In the genomic region with DNA sequence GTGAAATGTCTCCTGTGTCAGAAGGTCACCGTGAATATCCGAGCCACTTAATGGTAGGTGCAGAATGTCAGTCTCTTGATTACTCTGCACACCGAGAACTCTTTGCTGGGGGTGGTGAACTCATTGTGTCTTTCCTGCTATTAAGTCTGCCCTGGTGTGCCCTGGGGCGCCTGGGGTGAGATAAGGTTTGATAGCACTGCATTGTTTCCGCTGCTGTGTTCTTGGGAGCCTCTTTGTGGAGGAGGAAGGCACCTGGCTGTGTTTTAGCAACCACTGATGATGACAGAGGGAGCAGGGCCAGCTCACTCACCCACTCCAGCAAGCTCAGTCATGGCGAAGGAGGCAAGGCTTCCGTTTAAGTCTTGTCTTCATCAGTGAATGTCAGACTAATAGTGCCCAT, we compare ENCODE assay signal across 22 mouse cellular contexts. TPM values are rescaled to one million over a fixed set of nuclear protein-coding genes. Genes with fewer than 3 reads are reported as not detected.
A peak's percentile ranks its signal among the peaks of the same experiment; 100 is the strongest.
DNase-seq lines count a peak whose midpoint lies in the region; ATAC-seq lines count a peak whose summit lies in the region.
"Had no signal": no experiment of that assay in that cellular context is flagged by ENCODE, and none has a peak within 500 bp of the region (broad histone marks: within the 10 kb centered on the region; RNA-seq: fewer than 3 reads in every experiment).

No protein-coding gene starts in this region.

- H3K4me3 ChIP-seq in heart, embryonic 13.5 days = no peak overlapping the region
- H3K4me3 ChIP-seq in liver, embryonic 16.5 days (ENCODE audit: low read depth, low read length) = no peak overlapping the region
- H3K4me3 ChIP-seq: kidney, embryonic 15.5 days; midbrain, embryonic 10.5 days; neural tube, embryonic 12.5 days had no signal

- H3K27me3 ChIP-seq in heart, embryonic 13.5 days (replicated peaks) = no peaks in the 10 kb centered on the region
- H3K27me3 ChIP-seq in liver, embryonic 16.5 days (ENCODE audit: control insufficient read depth, insufficient read depth, low read depth, low read length) = no peaks in the 10 kb centered on the region
- H3K27me3 ChIP-seq: kidney, embryonic 15.5 days; neural tube, embryonic 12.5 days had no signal

- DNase-seq in heart, postnatal 14 days = no peak
- DNase-seq in MEL-GATA-1-ER (ENCODE audit: extremely low read depth, low read depth) = peak; percentile 57
- DNase-seq in brain, adult 2 months (ENCODE audit: low read depth, low spot score) = peak; percentile 49
- no peak for DNase-seq in embryo, embryonic 9.5 days (ENCODE audit: extremely low spot score)
- no peak for DNase-seq in left cerebral cortex, adult 9 months (ENCODE audit: low spot score in 2 of 2)
- DNase-seq: adrenal gland, adult 8-10 months; cerebellum, adult 2 months; gastrocnemius, postnatal 36 days; lung, postnatal 10 days; spleen, adult 18-20 months; thymus, postnatal 25 days had no signal

- peak overlapping the region; percentile 2; the same call in 1 of the 2 replicates for H3K4me2 ChIP-seq in heart, embryonic 13.5 days
- H3K4me2 ChIP-seq in liver, embryonic 16.5 days (ENCODE audit: low read depth, low read length) = no peak overlapping the region
- H3K4me2 ChIP-seq: kidney, embryonic 15.5 days; neural tube, embryonic 12.5 days had no signal

- intact Hi-C loops in heart, postnatal 14 days (cut with DNase I) = no loop called here

- H3K36me3 ChIP-seq in heart, embryonic 13.5 days = peaks cover 93% of the 10 kb centered on the region
- peaks cover 11% of the 10 kb centered on the region for H3K36me3 ChIP-seq in liver, embryonic 16.5 days (ENCODE audit: control insufficient read depth, insufficient read depth)

- H3K4me1 ChIP-seq in heart, embryonic 13.5 days = peaks cover 16% of the 10 kb centered on the region
- no peaks in the 10 kb centered on the region for H3K4me1 ChIP-seq in liver, embryonic 16.5 days (ENCODE audit: control insufficient read depth, low read depth, low read length)
- H3K4me1 ChIP-seq: kidney, embryonic 15.5 days; midbrain, embryonic 10.5 days; neural tube, embryonic 12.5 days had no signal

- ATAC-seq in heart, embryonic 13.5 days (ENCODE audit: extremely low read depth, insufficient number of reproducible peaks, low FRiP score, low TSS enrichment) = no peak
- ATAC-seq in liver, embryonic 16.5 days (ENCODE audit: low read depth) = peak; percentile 19; the same call in 1 of the 2 replicates
- ATAC-seq: inflammation-experienced regulatory T-cells, adult 6 months had no signal

- H3K9me3 ChIP-seq in heart, embryonic 13.5 days = no peaks in the 10 kb centered on the region
- H3K9me3 ChIP-seq in liver, embryonic 16.5 days (replicated peaks; ENCODE audit: control insufficient read depth, low read length) = no peaks in the 10 kb centered on the region
- H3K9me3 ChIP-seq: kidney, embryonic 15.5 days; midbrain, embryonic 10.5 days; neural tube, embryonic 12.5 days had no signal

- H3K9ac ChIP-seq in heart, embryonic 13.5 days = no peak overlapping the region
- no peak overlapping the region for H3K9ac ChIP-seq in liver, embryonic 16.5 days (ENCODE audit: low read depth, low read length)
- H3K9ac ChIP-seq: kidney, embryonic 15.5 days; neural tube, embryonic 12.5 days had no signal

- H3K27ac ChIP-seq in heart, embryonic 13.5 days (replicated peaks) = peak overlapping the region; percentile 16; the same call in 1 of the 2 replicates
- no peak overlapping the region for H3K27ac ChIP-seq in liver, embryonic 16.5 days (ENCODE audit: low read length)
- H3K27ac ChIP-seq: kidney, embryonic 15.5 days; midbrain, embryonic 10.5 days; neural tube, embryonic 12.5 days had no signal

- WGBS in heart, embryonic 13.5 days = 30% methylated on average over 7 of the region's 7 CpGs
- 37% methylated on average over 7 of the region's 7 CpGs for WGBS in liver, embryonic 16.5 days (ENCODE audit: insufficient replicate concordance)

RNA-seq across cellular contexts. Expression of a gene that starts 13.1 kb away (rescaled TPM):
- polyA plus RNA-seq in heart, embryonic 13.5 days (2015; fragmentation: Nextera tagmentation; extraction: Ambion mirVana) = 5.7 and 7.0 TPM in 2 replicates
- 10 to 100 TPM; 19.2 to 19.7 TPM for total RNA-seq in heart, postnatal 14 days (2021)
- 0.54 and 0.81 TPM in 2 replicates for polyA plus RNA-seq in liver, embryonic 16.5 days (2015; fragmentation: Nextera tagmentation; extraction: Ambion mirVana)

RNA-seq across cellular contexts. Expression of a gene that starts 15.2 kb away (rescaled TPM):
- polyA plus RNA-seq in heart, embryonic 13.5 days (2015; fragmentation: Nextera tagmentation; extraction: Ambion mirVana) = 62.4 and 64.8 TPM in 2 replicates
- 10 to 100 TPM; 23.6 to 23.7 TPM for total RNA-seq in heart, postnatal 14 days (2021)
- 4.0 and 4.4 TPM in 2 replicates for polyA plus RNA-seq in liver, embryonic 16.5 days (2015; fragmentation: Nextera tagmentation; extraction: Ambion mirVana)

RNA-seq across cellular contexts. Expression of a gene that starts 39.9 kb away (rescaled TPM):
- 0.11 TPM in 1 of 2 replicates, not detected in the other for polyA plus RNA-seq in heart, embryonic 13.5 days (2015; fragmentation: Nextera tagmentation; extraction: Ambion mirVana)
- under 1 TPM in 1 of 2 experiments, not detected in 1; 0.27 TPM for total RNA-seq in heart, postnatal 14 days (2021)
- polyA plus RNA-seq in liver, embryonic 16.5 days (2015; fragmentation: Nextera tagmentation; extraction: Ambion mirVana) = 0.07 TPM in 1 of 2 replicates, not detected in the other
- total RNA-seq: adrenal gland, adult 8-10 months; ES-E14; gastrocnemius, postnatal 36 days; layer of hippocampus, postnatal 25 days; liver, adult 2 months; monocyte, adult 5-6 weeks had no signal
- polyA plus RNA-seq: embryonic facial prominence, embryonic 14.5 days; inflammation-experienced regulatory T-cells, adult 6 months; liver, adult 2 months had no signal

RNA-seq across cellular contexts. Expression of a gene that starts 40.3 kb away (rescaled TPM):
- 31.8 and 35.1 TPM in 2 replicates for polyA plus RNA-seq in heart, embryonic 13.5 days (2015; fragmentation: Nextera tagmentation; extraction: Ambion mirVana)
- total RNA-seq in heart, postnatal 14 days (2021) = 10 to 100 TPM; 16.0 to 16.9 TPM
- polyA plus RNA-seq in liver, embryonic 16.5 days (2015; fragmentation: Nextera tagmentation; extraction: Ambion mirVana) = 5.7 and 6.9 TPM in 2 replicates

Comparison
In these comparisons a context has a peak if more than half of its experiments do, and no peak if none do; other contexts are left out.
1. DNase-seq: peak in MEL-GATA-1-ER (single experiment) and brain, adult 2 months (single experiment); none in heart, postnatal 14 days (0 of 2), embryo, embryonic 9.5 days (single experiment) and left cerebral cortex, adult 9 months (0 of 2).
2. RNA of a gene that starts 15.2 kb away (polyA plus RNA-seq): 62.4 to 64.8 TPM in heart, embryonic 13.5 days; 4.0 to 4.4 TPM in liver, embryonic 16.5 days; every median in the first group is over 10 times any median in the second.